Mouse (Mus musculus): Measurements from ENCODE around the gene Dgkd.

Gene Dgkd

GRCm38 (mm10) chr1:87935095-87935494 lies 82.0 kb downstream of the Dgkd start:
- DNase-seq (ENCODE audit: low spot score in 2 of 2): no peak

GRCm38 (mm10) chr1:87935546-87935945 lies 82.5 kb downstream of the Dgkd start:
- DNase-seq (ENCODE audit: low spot score in 2 of 2): no peak

- DNase-seq (ENCODE audit: low spot score in 2 of 2): no peak
Measured at GRCm38 (mm10) chr1:87936075-87936474, 83.0 kb downstream of the Dgkd start.

GRCm38 (mm10) chr1:87936516-87936915 lies 83.4 kb downstream of the Dgkd start:
- DNase-seq (ENCODE audit: low spot score in 2 of 2): no peak

GRCm38 (mm10) chr1:87941765-87942164 lies 88.7 kb downstream of the Dgkd start:
- no peak for DNase-seq (ENCODE audit: low spot score in 2 of 2)

GRCm38 (mm10) chr1:87947681-87948091 lies 94.6 kb downstream of the Dgkd start:
- no peak for DNase-seq (ENCODE audit: low spot score in 2 of 2)

GRCm38 (mm10) chr1:87951641-87952040 lies 98.6 kb downstream of the Dgkd start:
- no peak for DNase-seq (ENCODE audit: low spot score in 2 of 2)

GRCm38 (mm10) chr1:87953073-87953472 lies 100.0 kb downstream of the Dgkd start:
- DNase-seq (ENCODE audit: low spot score in 2 of 2): no peak

- no peak for DNase-seq (ENCODE audit: low spot score in 2 of 2)
Measured at GRCm38 (mm10) chr1:87958931-87959330, 105.8 kb downstream of the Dgkd start.

GRCm38 (mm10) chr1:87959532-87959931 lies 106.4 kb downstream of the Dgkd start:
- no peak for DNase-seq (ENCODE audit: low spot score in 2 of 2)

GRCm38 (mm10) chr1:87959998-87960431 lies 106.9 kb downstream of the Dgkd start:
- DNase-seq (ENCODE audit: low spot score in 2 of 2): no peak

GRCm38 (mm10) chr1:87960752-87961151 lies 107.7 kb downstream of the Dgkd start:
- no peak for DNase-seq (ENCODE audit: low spot score in 2 of 2)

GRCm38 (mm10) chr1:87961459-87962167 lies 108.5 kb downstream of the Dgkd start:
- no peak for DNase-seq (ENCODE audit: low spot score in 2 of 2)

- no peak for DNase-seq (ENCODE audit: low spot score in 2 of 2)
Measured at GRCm38 (mm10) chr1:87970381-87970780, 117.3 kb downstream of the Dgkd start.

GRCm38 (mm10) chr1:87982291-87982690 lies 129.2 kb downstream of the Dgkd start:
- no peak for DNase-seq (ENCODE audit: low spot score in 2 of 2)

- no peak for DNase-seq (ENCODE audit: low spot score in 2 of 2)
Measured at GRCm38 (mm10) chr1:87992716-87993115, 139.6 kb downstream of the Dgkd start.

All from urinary bladder, adult 18-20 months (tissue).